Mouse (Mus musculus) 416B (cell line): Measurements from ENCODE around the gene Ubxn7.
"Not testable (repeated sequence)": the region's sequence is repeated elsewhere in the genome, so short reads cannot be mapped to it uniquely, and the experiment has no call there.

Experiments
- DNase-seq: peaks from one replicate; pipeline ENCODE4 v3.0.0; 2011; ENCODE audit warnings: low read depth

Ubxn7 gene

DNA sequence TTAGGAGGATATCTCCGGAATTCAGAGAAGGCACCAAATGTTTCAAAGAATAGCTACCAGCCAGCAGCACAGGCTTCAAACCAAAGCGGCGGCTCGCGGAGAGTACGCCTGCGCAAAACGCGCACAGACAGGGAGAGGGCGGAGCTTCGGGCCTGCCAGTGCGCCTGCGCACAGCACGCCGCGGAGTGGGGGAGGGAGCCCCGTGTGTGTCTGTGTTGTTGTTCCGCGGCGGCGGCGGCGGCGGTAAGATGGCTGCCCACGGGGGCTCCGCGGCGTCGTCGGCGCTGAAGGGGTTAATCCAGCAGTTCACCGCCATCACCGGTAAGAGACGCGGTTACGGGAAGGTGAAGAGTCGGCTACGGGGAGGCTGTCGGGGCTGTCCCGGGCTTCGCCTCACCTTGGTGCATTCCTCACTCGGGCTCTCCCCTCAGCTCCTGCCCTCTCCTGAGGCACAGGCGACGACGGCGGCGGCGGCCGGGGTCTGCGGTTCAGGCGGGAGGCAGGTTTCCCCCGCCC, at the start of gene Ubxn7:
Gene Ubxn7, plus strand, starts transcription at position 218 of the 516 bp plus-strand sequence.
- peak; percentile 95 for DNase-seq

DNA sequence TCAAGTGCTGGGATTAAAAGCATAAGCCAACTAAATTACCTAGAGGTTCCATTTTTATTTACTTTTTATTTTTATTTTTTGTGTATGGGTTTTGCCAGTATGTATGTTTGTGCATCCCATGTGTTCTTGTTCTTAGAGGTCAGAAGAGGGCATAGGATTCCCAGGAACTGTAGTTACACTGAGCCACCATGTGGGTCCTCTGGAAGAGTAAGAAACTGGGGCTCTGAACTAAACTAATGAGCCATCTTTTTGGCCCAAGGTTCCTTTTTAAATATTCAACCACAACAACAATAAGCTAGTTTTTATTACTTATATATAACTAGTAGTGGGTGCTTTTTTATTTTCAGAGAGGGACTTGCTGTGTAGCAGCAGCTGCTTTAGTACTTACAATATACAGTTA, 49.4 kb upstream of the Ubxn7 start:
- no peak for DNase-seq

DNA sequence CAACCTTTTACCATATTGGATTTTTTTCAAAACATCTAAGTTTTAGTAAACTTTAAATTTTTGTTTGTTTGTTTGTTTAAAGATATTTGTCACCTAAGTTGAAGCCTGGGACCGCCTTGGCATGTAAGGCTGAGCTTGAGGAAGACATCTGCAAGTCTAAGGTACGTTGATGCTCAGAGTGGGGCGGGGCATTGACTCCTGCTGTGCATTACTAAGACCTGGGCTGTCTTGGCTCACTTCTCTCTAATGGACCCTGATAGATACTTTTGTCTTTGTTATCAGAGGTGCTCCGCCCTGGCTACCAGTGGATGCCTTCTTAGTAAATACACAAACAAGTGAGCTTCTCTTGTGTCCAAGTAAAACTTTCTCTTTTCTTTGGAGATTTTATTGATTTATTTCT, 40.2 kb upstream of the Ubxn7 start:
- no peak for DNase-seq

DNA sequence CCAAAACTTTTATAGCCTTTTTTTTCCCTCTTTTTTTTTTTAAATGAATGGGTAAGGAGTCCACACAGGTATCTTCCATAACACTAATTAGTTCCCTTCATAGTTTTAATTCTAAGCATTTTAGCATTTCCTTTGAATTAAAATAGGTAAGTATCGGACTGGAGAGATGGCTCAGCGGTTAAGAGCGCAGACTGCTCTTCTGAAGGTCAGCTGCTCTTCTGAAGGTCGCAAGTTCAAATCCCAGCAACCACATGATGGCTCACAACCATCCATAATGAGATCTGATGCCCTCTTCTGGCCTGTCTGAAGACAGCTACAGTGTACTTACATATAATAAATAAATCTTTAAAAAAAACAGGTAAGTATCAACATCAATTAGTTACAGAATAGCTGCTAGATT, 32.4 kb upstream of the Ubxn7 start:
- not testable (repeated sequence) for DNase-seq

DNA sequence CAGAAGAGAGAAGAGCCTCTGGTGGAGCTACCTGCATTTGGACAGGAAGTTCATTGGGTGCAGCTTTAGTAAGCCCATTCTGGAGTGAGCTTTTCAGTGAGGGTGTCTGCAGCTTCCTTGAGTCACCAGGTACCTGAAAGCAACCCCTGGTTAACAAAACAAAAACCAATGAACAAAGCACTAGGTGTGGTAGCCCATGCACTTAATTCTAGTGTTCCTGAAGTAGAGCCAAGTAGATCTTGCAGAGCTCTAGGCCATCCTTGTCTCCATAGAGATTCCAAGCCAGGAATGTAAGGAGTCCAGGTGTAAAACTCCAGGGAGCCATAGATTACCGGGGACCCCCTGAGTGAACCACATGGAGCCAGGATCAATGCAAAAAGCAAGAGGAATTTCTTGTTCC, 29.0 kb upstream of the Ubxn7 start:
- no peak for DNase-seq

DNA sequence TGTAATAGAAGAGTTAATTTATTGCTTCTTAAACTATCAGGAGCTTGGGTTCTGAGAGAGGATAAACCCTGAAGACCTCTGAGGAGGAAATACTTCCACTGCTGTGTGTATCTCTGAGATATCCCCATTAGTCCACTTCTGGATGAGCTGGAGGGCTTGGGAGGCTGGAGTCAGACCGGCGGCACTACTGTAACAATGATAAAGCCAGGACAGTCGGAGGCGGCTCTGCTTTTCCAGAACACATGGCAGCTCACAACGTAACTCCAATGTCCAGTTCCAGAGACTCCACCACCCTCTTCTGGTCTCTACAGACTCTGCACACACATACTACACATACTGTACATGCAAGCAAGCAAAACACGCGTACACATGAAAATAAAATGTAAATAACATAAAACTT, 28.2 kb upstream of the Ubxn7 start:
- no peak for DNase-seq

DNA sequence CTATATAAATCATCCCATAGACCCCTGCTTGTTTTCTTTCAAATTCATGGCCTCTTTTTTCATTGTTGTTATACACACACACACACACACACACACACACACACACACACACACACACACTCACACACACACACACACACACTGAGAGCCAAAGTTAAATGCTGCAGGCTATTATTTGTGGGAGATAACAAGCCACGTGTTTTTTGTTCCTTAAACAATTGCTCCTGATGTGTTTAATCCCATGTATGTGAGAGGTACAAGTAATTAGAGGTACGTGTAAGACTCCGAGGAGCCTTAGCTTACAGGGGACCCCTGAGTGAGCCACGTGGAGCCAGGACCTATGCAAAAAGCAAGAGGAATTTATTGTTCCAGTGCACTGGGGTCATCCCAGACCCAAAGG, 20.1 kb upstream of the Ubxn7 start:
- no peak for DNase-seq

DNA sequence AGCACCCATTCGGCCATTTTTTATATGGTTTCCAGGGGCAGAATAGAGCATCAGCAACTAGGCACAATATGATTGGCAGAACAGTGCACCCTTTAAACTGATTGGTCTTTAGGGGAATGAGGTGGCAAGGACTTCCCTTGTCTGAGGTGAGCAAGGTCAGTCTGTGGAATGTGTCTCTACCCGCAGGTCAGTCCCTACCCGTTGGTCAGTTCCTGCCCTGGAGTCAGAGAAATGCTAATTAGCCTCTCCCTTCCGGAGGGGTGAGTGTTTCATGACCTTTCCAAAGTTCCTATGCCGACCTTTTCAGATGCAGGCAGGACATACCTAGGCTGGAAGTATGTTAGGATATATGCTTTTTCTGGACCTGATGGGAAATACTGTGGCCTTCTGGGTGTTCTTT, 19.7 kb upstream of the Ubxn7 start:
- DNase-seq, result no peak

DNA sequence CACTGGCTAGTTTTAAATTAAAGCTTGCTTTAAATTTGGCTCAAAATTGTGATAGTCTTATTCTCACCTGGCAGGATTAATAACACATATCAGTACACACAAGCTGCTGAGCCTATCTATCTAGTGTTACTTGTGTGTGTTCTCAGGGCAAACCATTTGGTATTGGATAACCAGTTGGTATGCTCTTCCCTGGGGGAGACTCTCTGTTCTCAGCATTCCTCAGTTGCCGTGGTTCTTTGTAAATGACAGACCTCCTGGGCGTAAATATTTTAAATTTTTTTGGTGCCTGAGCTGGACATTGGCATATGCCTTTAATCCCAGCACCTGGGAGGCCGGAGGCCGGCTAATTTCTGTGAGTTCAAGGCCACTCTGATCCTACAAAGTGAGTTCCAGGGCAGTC, 19.2 kb upstream of the Ubxn7 start:
- no peak for DNase-seq

DNA sequence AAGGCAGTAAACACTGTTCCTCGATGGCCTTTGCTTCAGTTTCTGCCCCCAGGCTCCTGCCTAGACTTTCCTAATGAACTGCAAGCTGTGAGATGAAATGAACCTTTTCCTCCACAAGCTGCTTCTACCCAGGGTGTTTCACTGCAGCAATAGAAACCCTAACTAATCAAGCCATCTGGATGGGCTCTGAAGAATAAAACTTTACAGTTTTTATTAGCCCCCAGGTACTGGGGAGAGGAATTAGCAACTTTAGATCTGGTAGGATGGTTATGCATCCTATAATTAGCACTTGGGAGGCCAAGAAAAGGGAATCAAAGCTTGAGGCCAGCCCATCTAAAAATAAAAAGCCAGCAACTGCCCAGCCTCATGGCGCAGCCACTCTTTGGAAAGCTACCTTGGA, 15.5 kb upstream of the Ubxn7 start:
- no peak for DNase-seq

DNA sequence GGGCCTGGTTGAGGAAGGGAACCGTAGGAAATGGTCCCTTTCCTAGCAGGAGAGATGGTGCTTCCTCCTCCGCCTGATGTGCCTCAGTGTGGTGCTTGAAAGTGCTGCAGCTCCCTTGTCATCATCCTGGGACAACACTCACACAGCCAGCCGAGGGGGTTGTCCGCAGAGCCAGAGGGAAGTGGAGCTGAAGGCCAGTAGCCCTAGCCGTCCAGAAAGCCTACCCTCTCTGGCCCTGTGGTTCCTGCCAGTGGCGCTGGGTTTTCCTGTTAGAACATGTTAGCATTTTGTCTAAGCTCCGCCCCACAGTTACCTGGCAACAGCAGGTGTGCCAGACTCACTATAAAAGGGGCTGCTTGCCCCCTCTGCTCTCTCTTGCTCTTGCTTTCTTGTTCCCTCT, 8.1 kb upstream of the Ubxn7 start:
- DNase-seq, result no peak

DNA sequence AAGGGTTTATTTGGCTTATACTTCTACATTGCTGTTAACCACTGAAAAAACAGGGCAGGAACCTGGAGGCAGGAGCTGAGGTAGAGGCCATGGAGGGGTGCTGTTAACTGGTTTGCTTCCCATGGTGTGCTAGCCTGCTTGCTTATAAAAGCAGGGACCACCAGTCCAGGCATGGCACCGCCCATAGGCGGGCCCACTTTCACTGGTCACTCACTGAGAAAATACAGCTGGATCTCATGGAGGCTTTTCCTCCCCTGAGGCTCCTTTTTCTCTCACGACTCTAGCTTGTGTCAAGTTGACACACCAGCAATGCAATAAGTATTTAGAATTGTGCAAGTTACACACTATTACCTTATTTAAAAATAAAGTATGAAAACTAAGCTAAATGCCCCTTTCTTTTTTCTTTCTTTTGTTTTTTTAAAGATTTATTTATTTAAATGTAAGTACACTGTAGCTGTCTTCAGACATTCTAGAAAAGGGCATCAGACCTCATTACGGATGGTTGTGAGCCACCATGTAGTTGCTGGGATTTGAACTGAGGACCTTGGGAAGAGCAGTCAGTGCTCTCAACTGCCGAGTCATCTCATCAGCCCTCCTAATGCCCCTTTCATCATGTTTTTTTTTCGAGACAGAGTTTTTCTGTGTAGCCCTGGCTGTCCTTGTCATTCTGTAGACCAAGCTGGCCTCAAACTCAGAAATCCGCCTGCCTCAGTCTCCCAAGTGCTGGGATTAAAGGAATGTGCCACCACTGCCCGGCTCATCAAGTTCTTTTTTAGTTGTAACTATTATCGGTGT, 984 bp upstream of the Ubxn7 start:
- peak; percentile 52 for DNase-seq

DNA sequence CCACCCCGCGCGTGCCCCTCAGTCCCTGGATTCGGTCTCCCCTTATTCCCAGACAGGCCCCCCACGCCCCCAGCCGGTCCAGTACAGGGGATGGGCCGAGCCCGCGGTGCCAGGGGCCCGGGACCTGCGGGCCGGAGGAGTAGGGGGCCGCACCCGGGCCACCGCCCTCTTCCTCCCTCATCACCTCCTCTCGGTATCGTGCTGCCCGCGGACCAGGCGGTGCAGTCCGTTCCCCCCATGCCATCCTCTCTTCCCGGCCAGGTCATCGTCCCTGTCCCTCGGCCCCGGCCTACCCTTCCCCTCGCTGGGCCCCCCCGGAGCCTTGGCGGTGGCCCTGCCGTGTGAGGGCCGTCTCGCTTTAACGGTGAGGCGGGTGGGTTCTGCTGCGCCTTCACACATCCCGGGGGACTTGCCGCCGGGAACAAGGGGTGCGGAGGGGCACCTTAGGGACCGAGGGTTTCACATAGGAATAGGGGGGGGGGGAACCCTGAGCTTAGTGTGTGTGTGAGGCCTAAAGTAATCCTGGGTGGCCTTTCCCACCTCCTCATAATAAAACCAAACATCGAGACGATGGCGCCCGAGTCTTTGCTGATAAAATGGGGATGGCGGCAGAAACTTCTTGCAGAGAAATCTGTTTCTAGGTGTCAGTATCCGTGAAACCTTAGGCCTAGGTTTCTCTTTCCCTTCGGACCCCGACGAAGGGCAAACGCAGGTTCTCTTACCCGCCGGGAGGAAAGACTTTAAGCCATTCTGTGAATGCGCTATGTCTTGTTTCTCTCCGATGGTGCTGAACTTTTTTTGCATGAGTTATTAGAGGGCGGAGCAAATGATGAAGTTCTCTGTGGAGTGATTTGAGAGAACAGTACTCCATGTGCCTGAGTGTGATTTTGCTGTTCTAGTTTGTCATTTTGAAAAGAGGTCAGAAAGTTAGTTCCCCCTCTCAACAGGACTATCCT, 777 bp downstream of the Ubxn7 start:
- peak; percentile 88 for DNase-seq

DNA sequence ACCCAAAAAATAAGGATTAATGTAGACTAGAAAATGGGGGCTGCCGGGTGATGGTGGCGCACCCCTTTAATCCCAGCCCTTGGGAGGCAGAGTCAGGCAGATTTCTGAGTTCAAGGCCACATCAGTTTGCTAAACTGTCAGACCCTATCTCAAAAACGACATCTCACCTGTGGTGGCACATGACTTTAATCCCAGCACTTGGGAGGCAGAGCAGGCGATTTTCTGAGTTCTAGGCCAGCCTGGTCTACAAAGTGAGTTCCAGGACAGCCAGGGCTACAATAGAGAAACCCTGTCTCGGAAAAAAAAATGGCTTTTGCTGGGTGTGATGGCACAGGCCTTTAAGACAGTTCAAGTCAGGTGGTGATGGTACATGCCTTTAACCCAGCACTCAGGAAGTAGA, 3.1 kb downstream of the Ubxn7 start:
- no peak for DNase-seq

DNA sequence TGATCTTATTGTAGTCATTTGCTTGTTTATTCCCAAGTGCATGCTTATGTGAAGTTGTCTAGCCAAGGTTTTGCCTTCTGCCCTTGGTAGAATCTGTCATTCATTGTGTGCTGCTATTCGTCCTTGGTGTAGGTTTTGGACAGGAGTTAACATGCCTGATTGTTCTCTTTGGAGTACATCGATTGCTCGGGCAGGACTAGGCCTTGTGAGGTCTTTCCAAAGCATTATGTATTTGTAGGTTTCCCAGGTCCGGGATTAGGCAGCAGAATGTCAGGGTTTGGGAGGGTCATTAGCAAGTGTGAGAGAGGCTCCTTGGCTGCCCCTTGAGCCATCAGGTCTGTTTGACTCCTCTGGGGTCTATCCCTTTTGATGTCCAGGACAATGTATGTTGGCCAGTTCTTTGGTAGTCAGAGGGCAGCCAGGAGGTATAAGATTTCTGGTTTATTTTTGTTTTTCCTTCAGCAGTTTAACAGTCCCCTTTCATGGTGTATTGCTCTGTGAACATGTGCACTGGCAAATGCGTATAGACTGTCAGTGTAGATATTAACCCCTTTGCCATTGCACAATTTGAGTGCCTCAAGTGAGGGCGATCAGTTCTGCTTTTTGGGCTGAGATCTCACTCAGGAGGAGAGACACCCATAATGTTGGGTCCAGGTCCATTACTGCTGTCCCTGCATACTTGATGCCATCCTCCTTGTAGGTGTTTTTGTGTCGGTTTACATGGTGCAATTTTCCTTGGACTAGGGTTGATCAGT, 4.1 kb downstream of the Ubxn7 start:
- peak; percentile 52 for DNase-seq

DNA sequence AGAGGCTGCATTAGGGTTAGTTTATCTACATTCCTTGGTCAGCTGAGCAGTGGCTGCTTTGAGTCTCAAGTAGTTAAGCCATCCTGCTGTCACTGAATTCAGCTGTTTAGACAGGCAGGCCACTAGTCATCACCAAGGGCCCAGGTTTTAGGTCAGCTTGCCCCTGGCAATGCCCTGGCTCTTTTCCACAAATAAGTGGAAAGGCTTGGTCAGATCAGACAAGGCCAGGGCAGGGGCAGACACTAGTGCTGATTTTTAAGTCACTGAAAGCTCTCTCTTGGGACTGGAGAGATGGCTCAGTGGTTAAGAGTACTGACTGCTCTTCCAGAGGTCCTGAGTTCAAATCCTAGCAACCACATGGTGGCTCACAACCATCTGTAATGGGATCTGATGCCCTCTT, 4.9 kb downstream of the Ubxn7 start:
- DNase-seq, result no peak

DNA sequence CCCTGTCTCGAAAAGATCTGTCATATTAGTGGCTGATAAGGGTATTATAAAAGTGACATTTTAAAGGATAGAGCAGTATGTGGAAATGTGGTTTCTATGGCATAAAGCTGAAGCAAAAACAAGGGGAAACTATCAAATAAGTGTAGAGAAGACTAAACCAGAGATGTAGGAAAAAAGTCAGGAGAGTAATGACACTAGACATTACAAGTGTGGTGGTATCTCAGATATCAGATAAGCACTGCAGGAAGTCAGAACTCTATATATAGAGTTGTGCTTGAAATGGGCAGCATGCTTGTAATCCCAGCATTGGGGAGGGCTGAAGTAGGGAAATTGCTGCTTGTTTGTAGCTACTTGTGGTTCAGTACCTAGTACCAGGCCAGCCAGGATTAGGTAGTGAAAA, 8.4 kb downstream of the Ubxn7 start:
- peak; percentile 81 for DNase-seq

DNA sequence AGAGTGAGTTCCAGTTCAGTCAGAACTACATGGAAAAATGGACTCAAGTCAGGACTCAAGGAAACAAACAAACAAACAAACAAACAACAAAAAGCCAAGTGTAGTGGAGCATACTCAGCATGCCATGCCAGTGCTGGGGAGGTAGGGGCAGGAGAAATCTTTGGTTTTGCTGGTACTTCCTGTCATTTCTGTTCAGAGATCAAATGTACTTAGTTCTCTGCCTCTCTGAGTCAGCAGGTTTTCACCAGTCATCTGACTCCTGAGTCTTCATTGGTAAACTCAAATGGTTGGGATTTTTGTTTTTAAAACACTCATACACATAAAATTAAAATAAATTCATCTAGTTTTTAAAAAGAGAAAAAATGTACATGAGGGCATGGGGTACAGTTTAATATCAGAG, 13.5 kb downstream of the Ubxn7 start:
- peak; percentile 59 for DNase-seq

DNA sequence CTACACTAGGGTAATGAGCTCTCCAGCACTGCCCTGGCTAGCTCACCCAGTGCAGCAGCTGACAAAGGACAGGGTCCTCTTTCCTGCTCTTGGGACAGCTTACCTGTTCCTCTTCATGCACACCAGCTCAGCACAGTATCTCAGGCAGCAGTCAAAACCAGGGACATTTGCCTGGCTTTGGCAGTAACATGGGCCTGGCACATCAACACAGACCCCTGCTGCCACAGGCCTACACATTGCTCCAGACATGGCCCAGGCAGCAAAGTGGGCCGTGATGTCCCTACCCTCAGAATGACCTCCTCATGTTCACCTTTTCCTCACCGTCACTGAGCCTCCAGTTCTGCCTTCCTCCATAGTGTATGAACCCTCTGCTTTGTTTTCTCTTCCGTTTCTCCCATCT, 18.7 kb downstream of the Ubxn7 start:
- no peak for DNase-seq

DNA sequence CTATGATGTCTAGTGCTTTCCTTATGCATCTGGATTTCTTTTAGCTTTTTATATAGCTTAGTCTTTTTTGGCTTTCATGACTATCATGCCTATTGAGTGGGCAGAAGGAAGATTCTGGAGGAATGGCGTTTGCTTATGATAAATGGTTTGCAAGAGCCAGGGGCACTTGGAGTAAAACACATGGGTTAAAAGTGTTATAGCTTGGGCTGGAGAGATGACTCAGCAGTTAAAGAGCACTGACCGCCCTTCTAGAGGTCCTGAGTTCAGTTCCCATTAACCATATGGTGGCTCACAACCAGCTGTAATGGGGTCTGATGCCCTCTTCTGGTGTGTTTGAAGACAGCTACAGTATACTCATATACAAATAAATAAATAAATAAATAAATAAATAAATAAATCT, 31.5 kb downstream of the Ubxn7 start:
- no peak for DNase-seq

DNA sequence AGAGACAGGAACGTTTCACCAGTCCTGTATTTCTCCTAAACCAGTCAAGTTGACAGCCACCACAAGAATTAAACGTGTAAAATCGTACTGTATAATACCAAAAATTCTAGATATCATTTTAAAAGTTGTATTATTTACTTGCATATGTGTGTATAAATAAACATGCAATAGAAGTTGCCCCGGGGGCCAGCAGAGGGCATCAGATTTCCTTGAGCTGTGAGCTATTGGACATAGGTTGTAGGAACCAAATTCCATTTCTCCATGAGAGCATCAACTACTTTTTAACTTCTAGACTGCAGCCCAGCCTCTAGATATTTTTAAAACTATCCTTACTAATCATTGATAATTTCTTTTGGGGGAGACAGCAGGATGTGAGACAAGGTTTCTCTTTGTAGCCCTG, 39.3 kb downstream of the Ubxn7 start:
- peak; percentile 59 for DNase-seq

DNA sequence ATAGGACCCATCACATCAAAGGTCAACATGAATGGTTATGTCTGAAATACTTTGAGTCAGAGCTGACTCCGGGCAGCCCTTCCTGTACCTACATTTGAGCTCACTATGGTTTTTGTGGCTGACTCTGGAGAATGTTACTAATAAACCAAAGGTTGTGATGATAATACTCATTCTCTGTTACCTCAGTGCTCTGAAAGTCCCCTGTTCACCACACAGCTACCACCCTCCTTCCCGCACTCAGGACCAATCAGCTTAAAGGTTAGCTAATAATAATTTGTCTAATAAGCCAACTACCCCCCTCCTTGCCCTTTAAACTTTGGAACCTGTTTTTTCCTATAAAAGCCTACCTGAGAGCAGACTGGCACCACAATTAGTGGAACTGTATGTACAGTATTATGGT, 47.5 kb downstream of the Ubxn7 start:
- peak; percentile 65 for DNase-seq
